Mouse (Mus musculus): ENCODE measurements around the gene Hrh2. TPM values are rescaled to one million over a fixed set of nuclear protein-coding genes. Genes with fewer than 3 reads are reported as not detected.

Gene Hrh2
- polyA plus RNA-seq, 1 experiment from 2014 or later = 0.09 TPM

DNA sequence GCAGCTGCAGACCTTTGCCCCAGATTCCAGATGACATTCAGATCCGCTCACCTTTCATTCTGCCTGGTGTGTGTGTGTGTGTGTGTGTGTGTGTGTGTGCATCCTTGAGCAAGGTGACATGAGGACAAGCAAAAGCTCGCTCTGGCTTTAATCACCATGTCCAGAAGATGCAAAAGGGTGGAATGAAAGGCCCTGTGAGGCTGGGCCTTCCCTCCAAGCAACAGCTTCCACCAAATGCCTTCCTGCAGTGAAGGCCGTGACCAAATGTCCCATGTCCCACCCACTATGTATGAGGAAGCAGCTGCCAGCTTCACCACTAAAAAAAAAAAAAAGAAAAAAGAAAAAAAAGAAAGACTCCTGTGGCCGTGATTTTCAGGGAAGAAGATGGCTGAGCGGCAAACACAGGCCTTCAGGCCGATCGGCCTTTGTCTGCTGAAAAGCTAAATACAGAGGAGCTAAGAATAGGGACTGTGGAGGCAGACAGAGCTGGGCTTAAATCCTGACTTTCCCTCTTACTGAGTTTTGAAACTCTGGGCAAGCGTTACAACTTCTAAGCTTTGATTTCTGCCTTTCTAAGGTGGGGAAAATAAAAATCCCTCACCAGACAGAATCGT, 14.3 kb downstream of the Hrh2 start:
- no peaks in the 10 kb centered on the region for H3K36me3 ChIP-seq (ENCODE audit: control insufficient read depth, insufficient read depth, low read length)
- H3K4me2 ChIP-seq (ENCODE audit: low read depth, low read length) = no peak overlapping the region
- H3K4me3 ChIP-seq (ENCODE audit: low read length) = no peak overlapping the region
- no peaks in the 10 kb centered on the region for H3K9me3 ChIP-seq (ENCODE audit: control insufficient read depth, low read length)
- no peaks in the 10 kb centered on the region for H3K4me1 ChIP-seq (ENCODE audit: control insufficient read depth, insufficient read depth, low read length)
- H3K27me3 ChIP-seq (replicated peaks; ENCODE audit: control insufficient read depth, insufficient read depth, low read length) = no peaks in the 10 kb centered on the region
- no peak for ATAC-seq
- no peak overlapping the region for H3K27ac ChIP-seq (ENCODE audit: low read length)
- WGBS = 74% methylated on average over 9 of the region's 9 CpGs
- no peak overlapping the region for H3K9ac ChIP-seq (ENCODE audit: low read depth, low read length)

DNA sequence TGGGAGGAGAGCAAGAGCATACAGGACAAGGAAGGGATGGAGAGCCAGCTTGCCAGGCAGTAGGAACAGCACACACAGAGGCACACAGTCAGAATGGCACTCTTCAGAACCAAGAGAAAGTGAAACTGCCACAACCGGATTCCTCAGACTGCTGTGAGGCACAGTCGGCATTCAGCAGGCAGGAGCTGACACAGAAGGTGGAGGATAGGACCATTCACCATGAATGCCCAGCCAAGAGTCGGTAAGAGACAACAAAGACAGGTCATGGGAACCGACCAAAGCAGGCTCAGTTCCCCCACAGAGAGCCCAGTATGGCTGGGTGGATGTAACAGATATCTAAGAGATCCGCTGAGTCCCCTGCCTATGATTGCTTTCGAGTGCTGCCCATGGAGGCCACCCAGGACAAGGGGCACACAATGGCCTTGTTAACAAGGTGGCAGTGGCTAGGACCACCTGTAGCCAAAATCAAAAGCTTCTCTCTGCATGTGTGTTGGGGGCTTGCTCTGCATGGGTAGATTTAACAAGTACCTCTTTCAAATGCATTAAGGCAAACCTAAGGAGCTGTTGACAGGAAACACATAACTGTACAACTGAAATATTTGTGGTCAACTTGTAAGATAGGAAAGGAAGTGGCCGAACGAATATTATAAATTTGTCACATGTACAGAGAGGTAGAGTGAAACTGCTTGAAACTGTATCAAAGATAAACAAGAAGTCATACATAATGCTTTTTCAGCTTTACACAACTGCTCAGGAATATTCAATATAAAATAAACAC, 17.7 kb downstream of the Hrh2 start:
- no peak overlapping the region for H3K4me3 ChIP-seq (ENCODE audit: low read length)
- 60% methylated on average over 8 of the region's 8 CpGs for WGBS
- no peak for ATAC-seq

DNA sequence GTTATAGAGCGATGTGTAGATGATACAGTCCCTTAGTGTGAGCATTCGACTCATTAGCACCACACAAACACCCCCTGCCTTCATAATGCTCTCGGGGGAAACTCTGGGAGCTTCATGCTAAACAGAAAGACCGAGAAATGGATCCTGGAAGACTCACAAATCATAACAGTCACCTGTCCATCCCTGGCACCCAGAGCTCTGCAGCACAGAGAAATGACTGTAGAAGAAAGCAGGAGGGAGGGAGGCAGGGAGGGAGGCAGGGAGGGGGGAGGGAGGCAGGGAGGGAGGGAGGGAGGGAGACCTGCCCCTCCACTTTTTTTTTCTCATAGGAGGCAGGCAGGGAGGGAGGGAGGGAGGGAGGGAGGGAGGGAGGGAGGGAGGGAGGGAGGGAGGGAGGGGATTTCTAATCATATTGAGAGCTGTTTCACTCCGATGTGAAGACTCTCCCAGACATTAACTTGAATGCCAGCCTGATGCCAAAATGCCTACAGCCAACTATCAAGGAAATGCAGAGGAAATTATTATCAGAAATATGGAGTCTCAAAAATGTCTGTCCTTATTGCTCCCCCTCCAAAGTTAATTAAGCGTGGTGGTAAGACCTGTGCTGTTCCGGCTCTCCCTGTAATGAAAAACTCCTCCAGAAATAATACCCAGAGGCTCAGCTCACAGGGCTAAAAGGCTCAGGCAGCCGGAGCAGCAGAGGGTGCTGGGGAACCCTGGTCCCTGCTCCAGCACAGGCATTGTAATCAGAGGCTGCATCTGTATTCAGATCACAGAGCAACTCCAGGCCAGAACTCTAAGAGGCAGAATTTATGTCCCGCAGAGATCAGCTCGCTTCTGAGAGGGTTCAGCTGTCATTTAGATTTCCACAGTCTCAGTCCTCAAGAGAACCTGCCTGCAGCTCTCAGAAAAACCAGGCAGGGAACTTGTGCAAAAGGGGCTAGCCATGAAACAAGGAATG, 19.9 kb downstream of the Hrh2 start:
- WGBS = 45% methylated on average over 10 of the region's 10 CpGs
- no peak overlapping the region for H3K9ac ChIP-seq (ENCODE audit: low read depth, low read length)
- no peaks in the 10 kb centered on the region for H3K36me3 ChIP-seq (ENCODE audit: control insufficient read depth, insufficient read depth, low read length)
- no peak overlapping the region for H3K4me2 ChIP-seq (ENCODE audit: low read depth, low read length)
- H3K9me3 ChIP-seq (ENCODE audit: control insufficient read depth, low read length) = no peaks in the 10 kb centered on the region
- H3K27ac ChIP-seq (ENCODE audit: low read length) = no peak overlapping the region
- H3K4me1 ChIP-seq (ENCODE audit: control insufficient read depth, insufficient read depth, low read length) = no peaks in the 10 kb centered on the region
- H3K4me3 ChIP-seq (ENCODE audit: low read length) = no peak overlapping the region
- no peak for ATAC-seq
- H3K27me3 ChIP-seq (replicated peaks; ENCODE audit: control insufficient read depth, insufficient read depth, low read length) = no peaks in the 10 kb centered on the region

More for the DNA sequence above, 17.7 kb downstream of the Hrh2 start:
- H3K27ac ChIP-seq (ENCODE audit: low read length) = no peak overlapping the region
- no peak overlapping the region for H3K9ac ChIP-seq (ENCODE audit: low read depth, low read length)
- no peaks in the 10 kb centered on the region for H3K27me3 ChIP-seq (replicated peaks; ENCODE audit: control insufficient read depth, insufficient read depth, low read length)
- no peaks in the 10 kb centered on the region for H3K36me3 ChIP-seq (ENCODE audit: control insufficient read depth, insufficient read depth, low read length)
- no peaks in the 10 kb centered on the region for H3K9me3 ChIP-seq (ENCODE audit: control insufficient read depth, low read length)
- no peaks in the 10 kb centered on the region for H3K4me1 ChIP-seq (ENCODE audit: control insufficient read depth, insufficient read depth, low read length)
- no peak overlapping the region for H3K4me2 ChIP-seq (ENCODE audit: low read depth, low read length)

DNA sequence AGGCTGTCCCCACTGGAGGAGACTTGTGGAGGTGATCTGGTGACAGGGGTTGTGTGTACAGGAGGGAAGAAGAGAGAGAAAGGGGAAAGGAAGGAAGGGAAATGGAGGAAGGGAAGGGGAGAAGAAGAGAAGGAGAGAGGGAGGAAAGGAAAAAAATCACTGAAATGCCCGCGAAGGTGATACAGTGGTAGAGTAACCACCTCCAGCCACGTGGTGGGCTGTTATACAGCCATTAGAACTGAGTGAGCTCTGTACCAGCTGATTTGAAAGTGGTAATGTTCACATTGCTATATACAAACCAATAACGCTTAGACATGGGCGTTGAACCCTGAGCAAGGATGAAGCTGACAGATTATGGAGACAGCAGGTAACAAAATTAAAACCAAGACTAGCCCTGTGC, 20.6 kb downstream of the Hrh2 start:
- Histone ChIP-seq H3K9me3 (ENCODE audit: control insufficient read depth, low read length) (no peaks in the 10 kb centered on the region), H3K4me2 (ENCODE audit: low read depth, low read length) (no peak overlapping the region), H3K9ac (ENCODE audit: low read depth, low read length) (no peak overlapping the region), H3K27ac (ENCODE audit: low read length) (no peak overlapping the region), H3K4me3 (ENCODE audit: low read length) (no peak overlapping the region), H3K4me1 (ENCODE audit: control insufficient read depth, insufficient read depth, low read length) (no peaks in the 10 kb centered on the region), H3K36me3 (ENCODE audit: control insufficient read depth, insufficient read depth, low read length) (no peaks in the 10 kb centered on the region), H3K27me3 (replicated peaks; ENCODE audit: control insufficient read depth, insufficient read depth, low read length) (no peaks in the 10 kb centered on the region)
- 60% methylated on average over 5 of the region's 5 CpGs for WGBS
- no peak for ATAC-seq

DNA sequence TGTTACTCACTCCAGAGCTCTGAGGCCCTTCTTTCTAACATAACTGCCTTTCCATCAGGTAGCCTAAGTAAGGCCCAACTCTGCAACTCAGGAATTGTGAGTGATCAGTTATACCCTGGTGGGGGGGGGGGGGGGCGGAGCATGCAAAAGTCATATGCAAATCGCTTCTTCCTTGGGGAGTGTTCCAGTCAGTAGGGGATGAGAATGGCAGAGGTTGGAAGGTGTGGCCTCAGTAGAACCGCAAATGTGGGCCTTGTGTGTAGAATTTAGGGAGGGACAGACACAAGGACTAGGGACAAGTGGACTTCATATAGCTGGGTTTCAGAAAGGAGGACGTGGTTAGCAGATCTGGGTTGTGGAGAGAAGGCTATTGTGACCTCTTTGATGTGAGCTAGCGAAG, 23.3 kb downstream of the Hrh2 start:
- no peaks in the 10 kb centered on the region for H3K27me3 ChIP-seq (replicated peaks; ENCODE audit: control insufficient read depth, insufficient read depth, low read length)

DNA sequence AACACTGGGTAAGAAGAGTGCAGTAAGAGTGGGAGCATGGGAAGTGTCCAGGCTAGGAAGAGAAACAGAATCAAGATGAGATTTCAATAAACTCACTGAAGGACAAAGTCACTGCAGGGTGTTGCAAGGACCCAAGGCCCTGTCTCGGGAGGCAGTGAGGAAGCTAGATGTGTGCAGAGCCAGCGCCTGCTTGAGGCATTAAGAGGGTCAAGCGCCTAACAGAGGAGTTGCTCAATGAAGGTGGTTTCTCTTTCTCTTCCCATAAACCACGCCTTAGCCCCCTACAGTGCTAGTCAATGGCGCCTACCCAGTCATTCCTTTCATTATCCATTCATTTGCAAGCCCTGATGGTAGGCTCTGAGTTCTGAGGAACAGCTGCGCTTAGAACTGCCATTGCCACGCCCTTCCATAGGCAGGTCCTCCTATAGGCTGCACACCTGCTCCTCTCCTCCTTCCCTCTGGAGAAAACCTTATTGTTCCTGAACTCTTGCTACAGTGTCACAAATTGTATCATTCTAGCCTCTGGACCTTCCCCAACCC, 23.9 kb downstream of the Hrh2 start:
- no peak overlapping the region for H3K9ac ChIP-seq (ENCODE audit: low read depth, low read length)
- H3K4me3 ChIP-seq (ENCODE audit: low read length) = no peak overlapping the region
- no peak for ATAC-seq
- H3K4me1 ChIP-seq (ENCODE audit: control insufficient read depth, insufficient read depth, low read length) = no peaks in the 10 kb centered on the region
- H3K36me3 ChIP-seq (ENCODE audit: control insufficient read depth, insufficient read depth, low read length) = no peaks in the 10 kb centered on the region
- H3K9me3 ChIP-seq (ENCODE audit: control insufficient read depth, low read length) = no peaks in the 10 kb centered on the region
- H3K27me3 ChIP-seq (replicated peaks; ENCODE audit: control insufficient read depth, insufficient read depth, low read length) = no peaks in the 10 kb centered on the region
- H3K27ac ChIP-seq (ENCODE audit: low read length) = no peak overlapping the region
- WGBS = 40% methylated on average over 7 of the region's 7 CpGs
- H3K4me2 ChIP-seq (ENCODE audit: low read depth, low read length) = no peak overlapping the region

More for the DNA sequence above, 23.3 kb downstream of the Hrh2 start:
- no peak overlapping the region for H3K27ac ChIP-seq (ENCODE audit: low read length)
- no peaks in the 10 kb centered on the region for H3K9me3 ChIP-seq (ENCODE audit: control insufficient read depth, low read length)
- H3K36me3 ChIP-seq (ENCODE audit: control insufficient read depth, insufficient read depth, low read length) = no peaks in the 10 kb centered on the region
- 58% methylated on average over 5 of the region's 5 CpGs for WGBS
- H3K4me1 ChIP-seq (ENCODE audit: control insufficient read depth, insufficient read depth, low read length) = no peaks in the 10 kb centered on the region
- H3K4me2 ChIP-seq (ENCODE audit: low read depth, low read length) = no peak overlapping the region
- no peak overlapping the region for H3K4me3 ChIP-seq (ENCODE audit: low read length)
- ATAC-seq = no peak
- H3K9ac ChIP-seq (ENCODE audit: low read depth, low read length) = no peak overlapping the region

DNA sequence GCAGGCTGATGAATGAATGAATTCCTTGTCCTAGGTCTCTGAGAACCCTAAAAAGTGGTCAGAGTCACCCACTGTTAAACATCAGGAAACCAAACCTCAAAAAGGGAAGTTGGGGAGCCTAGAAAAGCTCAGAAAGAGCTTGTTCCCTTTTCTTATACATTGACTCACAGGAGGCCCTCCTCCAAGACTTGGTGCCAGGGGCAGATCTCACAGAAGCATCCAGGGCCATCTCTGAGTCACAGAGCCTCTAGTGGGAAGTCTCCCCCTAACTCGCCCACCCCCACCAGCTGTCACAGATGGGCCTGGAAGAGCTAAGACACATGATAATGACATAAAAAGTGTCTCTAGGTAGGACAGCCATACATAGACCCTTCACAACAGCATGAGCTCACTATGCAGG, 26.4 kb downstream of the Hrh2 start:
- Histone ChIP-seq H3K4me3 (ENCODE audit: low read length) (no peak overlapping the region), H3K27ac (ENCODE audit: low read length) (no peak overlapping the region), H3K9ac (ENCODE audit: low read depth, low read length) (no peak overlapping the region), H3K27me3 (replicated peaks; ENCODE audit: control insufficient read depth, insufficient read depth, low read length) (no peaks in the 10 kb centered on the region; the same call in 1 of the 2 replicates), H3K4me1 (ENCODE audit: control insufficient read depth, insufficient read depth, low read length) (no peaks in the 10 kb centered on the region), H3K36me3 (ENCODE audit: control insufficient read depth, insufficient read depth, low read length) (no peaks in the 10 kb centered on the region), H3K4me2 (ENCODE audit: low read depth, low read length) (no peak overlapping the region), H3K9me3 (ENCODE audit: control insufficient read depth, low read length) (no peaks in the 10 kb centered on the region)
- no peak for ATAC-seq
- 61% methylated on average over 1 of the region's 1 CpGs for WGBS

DNA sequence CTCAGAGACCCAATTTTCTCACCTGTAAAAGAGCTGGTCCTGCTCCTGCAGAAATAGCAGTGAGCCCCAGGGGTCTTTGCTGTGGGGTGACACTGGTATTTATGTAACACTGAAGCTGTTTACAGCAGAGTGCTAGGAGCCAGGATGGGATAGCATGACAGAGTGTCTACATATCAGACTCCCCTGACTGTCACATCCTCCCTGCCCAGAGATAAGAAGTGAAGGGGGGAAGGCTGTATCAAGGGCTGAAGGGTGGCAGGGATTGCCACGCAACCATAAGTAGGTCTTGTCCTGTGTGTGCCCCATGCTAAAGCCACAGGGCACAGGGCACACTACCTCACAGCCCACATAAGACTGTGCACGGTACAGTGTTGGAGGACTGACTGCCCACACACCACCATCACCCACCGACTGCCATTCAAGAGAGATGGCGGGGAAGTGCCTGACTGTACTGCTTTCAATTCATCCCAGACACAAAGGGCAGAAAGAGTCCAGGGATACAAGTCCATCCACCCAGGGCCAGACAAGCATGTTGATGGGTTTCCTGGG, 29.8 kb downstream of the Hrh2 start:
- no peak overlapping the region for H3K9ac ChIP-seq (ENCODE audit: low read depth, low read length)
- 85% methylated on average over 4 of the region's 4 CpGs for WGBS

More for the DNA sequence above, 29.8 kb downstream of the Hrh2 start:
- Histone ChIP-seq H3K27me3 (replicated peaks; ENCODE audit: control insufficient read depth, insufficient read depth, low read length) (no peaks in the 10 kb centered on the region; the same call in 1 of the 2 replicates), H3K4me2 (ENCODE audit: low read depth, low read length) (no peak overlapping the region), H3K27ac (ENCODE audit: low read length) (no peak overlapping the region), H3K4me3 (ENCODE audit: low read length) (no peak overlapping the region), H3K36me3 (ENCODE audit: control insufficient read depth, insufficient read depth, low read length) (no peaks in the 10 kb centered on the region), H3K4me1 (ENCODE audit: control insufficient read depth, insufficient read depth, low read length) (no peaks in the 10 kb centered on the region), H3K9me3 (ENCODE audit: control insufficient read depth, low read length) (no peaks in the 10 kb centered on the region)
- no peak for ATAC-seq
